In the genomic region with DNA sequence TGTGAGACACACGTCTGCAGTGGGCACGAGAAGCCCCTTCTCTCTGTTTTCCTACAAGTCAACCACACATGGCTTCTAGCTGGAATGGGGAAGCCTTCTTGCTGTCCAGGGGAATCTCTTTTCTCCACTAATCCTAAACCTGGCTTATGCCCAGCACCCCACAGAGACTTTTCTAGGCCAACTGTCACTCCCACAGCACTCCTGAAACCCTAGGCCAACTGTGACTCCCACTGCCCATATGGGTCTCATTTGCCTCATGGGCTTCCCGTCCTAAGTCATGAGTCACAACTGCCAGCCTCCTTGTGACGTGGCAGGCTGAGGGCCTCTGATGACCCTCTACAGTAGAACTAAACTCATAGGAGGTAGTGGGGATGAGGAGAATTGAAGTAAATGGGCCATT, we compare ENCODE assay signal across 24 mouse cellular contexts. TPM values are rescaled to one million over a fixed set of nuclear protein-coding genes. Genes with fewer than 3 reads are reported as not detected.
DNase-seq lines count a peak whose midpoint lies in the region; ATAC-seq and TF ChIP-seq lines count a peak whose summit lies in the region.
"Had no signal": no experiment of that assay in that cellular context is flagged by ENCODE, and none has a peak within 500 bp of the region (broad histone marks: within the 10 kb centered on the region; RNA-seq: fewer than 3 reads in every experiment).

No protein-coding gene starts in this region.

- H3K9ac ChIP-seq in embryonic facial prominence, embryonic 14.5 days (ENCODE audit: low read depth, low read length), result no peak overlapping the region
- H3K9ac ChIP-seq: forebrain, embryonic 12.5 days; heart, embryonic 15.5 days; hindbrain, embryonic 14.5 days; kidney, embryonic 15.5 days; limb, embryonic 12.5 days; liver, embryonic 12.5 days had no signal

- intact Hi-C loops in gastrocnemius, adult 2 months (cut with DNase I), result no loop called here
- intact Hi-C loops in gastrocnemius, postnatal 36 days (cut with DNase I), result no loop called here
- intact Hi-C loops in heart, postnatal 36 days (cut with DNase I), result no loop called here

- no peak for ATAC-seq in embryonic facial prominence, embryonic 14.5 days (ENCODE audit: low read depth)
- ATAC-seq: liver, embryonic 12.5 days; Patski had no signal

- peak overlapping the region; percentile 16 for H3K27ac ChIP-seq in gastrocnemius, adult 2 months
- 0 out of 2 replicates have a peak overlapping the region, but pooled peaks have one; percentile 11 for H3K27ac ChIP-seq in embryonic facial prominence, embryonic 14.5 days (replicated peaks; ENCODE audit: low read depth, low read length)
- H3K27ac ChIP-seq: forebrain, embryonic 12.5 days; heart, embryonic 15.5 days; hindbrain, embryonic 14.5 days; kidney, embryonic 15.5 days; limb, embryonic 12.5 days; liver, embryonic 12.5 days had no signal

- no peak for DNase-seq in gastrocnemius, adult 2 months
- no peak for DNase-seq in gastrocnemius, postnatal 36 days
- DNase-seq in retina, postnatal 1 day, result peak; percentile 37
- no peak for DNase-seq in retina, embryonic 14.5 days (ENCODE audit: low spot score)
- peak; percentile 92 for DNase-seq in cerebellum, adult 9-10 months
- no peak for DNase-seq in embryonic facial prominence, embryonic 14.5 days (ENCODE audit: low spot score)
- no peak for DNase-seq in kidney, postnatal 4 days
- no peak for DNase-seq in heart, postnatal 36 days
- DNase-seq: heart, postnatal 4 days; kidney, adult 11 months; kidney, postnatal 36 days; lung, adult 18-20 months; lung, postnatal 14 days had no signal

- WGBS in embryonic facial prominence, embryonic 14.5 days, result 52% methylated on average over 4 of the region's 4 CpGs

- no peak overlapping the region for H3K4me2 ChIP-seq in embryonic facial prominence, embryonic 14.5 days (ENCODE audit: low read depth, low read length)
- H3K4me2 ChIP-seq: forebrain, embryonic 12.5 days; heart, embryonic 15.5 days; hindbrain, embryonic 14.5 days; kidney, embryonic 15.5 days; limb, embryonic 12.5 days; liver, embryonic 12.5 days; midbrain, embryonic 11.5 days had no signal

- H3K9me3 ChIP-seq in embryonic facial prominence, embryonic 14.5 days (ENCODE audit: control insufficient read depth, low read length), result no peaks in the 10 kb centered on the region
- H3K9me3 ChIP-seq: forebrain, embryonic 12.5 days; heart, embryonic 15.5 days; kidney, embryonic 15.5 days; limb, embryonic 12.5 days; liver, embryonic 12.5 days had no signal

- no peaks in the 10 kb centered on the region for H3K36me3 ChIP-seq in embryonic facial prominence, embryonic 14.5 days (ENCODE audit: control insufficient read depth, insufficient read depth, low read length)
- H3K36me3 ChIP-seq: forebrain, embryonic 12.5 days; G1E; heart, embryonic 15.5 days; liver, embryonic 12.5 days had no signal

- no peak for TF ChIP-seq CTCF in gastrocnemius, adult 2 months (IDR thresholded peaks at IDR 0.05)

- H3K4me3 ChIP-seq in gastrocnemius, adult 2 months, result no peak overlapping the region
- no peak overlapping the region for H3K4me3 ChIP-seq in embryonic facial prominence, embryonic 14.5 days (ENCODE audit: low read depth, low read length)
- H3K4me3 ChIP-seq: erythroblast, embryonic 14.5 days; forebrain, embryonic 12.5 days; heart, embryonic 15.5 days; kidney, embryonic 15.5 days; limb, embryonic 12.5 days; liver, embryonic 12.5 days had no signal

- H3K4me1 ChIP-seq in embryonic facial prominence, embryonic 14.5 days (ENCODE audit: control insufficient read depth, insufficient read depth, low read length), result peaks cover 19% of the 10 kb centered on the region
- H3K4me1 ChIP-seq: liver, embryonic 12.5 days had no signal

- no peaks in the 10 kb centered on the region for H3K27me3 ChIP-seq in embryonic facial prominence, embryonic 14.5 days (replicated peaks; ENCODE audit: control insufficient read depth, insufficient read depth, low read length)
- H3K27me3 ChIP-seq: CH12.LX; forebrain, embryonic 12.5 days; heart, embryonic 15.5 days; kidney, embryonic 15.5 days; limb, embryonic 12.5 days; liver, embryonic 12.5 days; Patski had no signal

RNA-seq across cellular contexts. Expression of a gene that starts 44.9 kb away (rescaled TPM):
- 10 to 100 TPM; 29.8 to 77.3 TPM for total RNA-seq in gastrocnemius, adult 2 months (2021)
- 10 to 100 TPM; 37.5 to 41.5 TPM for total RNA-seq in gastrocnemius, postnatal 36 days (2021)
- 3.8 and 4.7 TPM in 2 replicates for polyA plus RNA-seq in embryonic facial prominence, embryonic 14.5 days (2014; fragmentation: Nextera tagmentation; extraction: Ambion mirVana)
- total RNA-seq in heart, postnatal 36 days (2021), result 10 to 100 TPM; 38.6 to 47.2 TPM
- polyA plus RNA-seq: erythroblast, embryonic 14.5 days; G1E had no signal

Comparison
In these comparisons a context has a peak if more than half of its experiments do, and no peak if none do; other contexts are left out.
1. DNase-seq: peak in retina, postnatal 1 day (single experiment) and cerebellum, adult 9-10 months (single experiment); none in gastrocnemius, adult 2 months (single experiment), gastrocnemius, postnatal 36 days (0 of 2), retina, embryonic 14.5 days (single experiment), embryonic facial prominence, embryonic 14.5 days (single experiment), kidney, postnatal 4 days (0 of 2) and heart, postnatal 36 days (0 of 2).